Mouse (Mus musculus) CD4-positive, CD25-positive, alpha-beta regulatory T cell, adult 2 months (primary cell): ENCODE measurements at regions not wholly inside any gene's neighbourhood (a gene's known extent, or its start where the extent isn't known, plus 50 kb on each side); places are given as distances from the start of the nearest gene placed in this dataset.

Source experiments
- DNase-seq: peaks from one replicate; pipeline ENCODE4 v3.0.0-alpha.2; 2012; ENCODE audit warnings: low read depth, low spot score

DNA sequence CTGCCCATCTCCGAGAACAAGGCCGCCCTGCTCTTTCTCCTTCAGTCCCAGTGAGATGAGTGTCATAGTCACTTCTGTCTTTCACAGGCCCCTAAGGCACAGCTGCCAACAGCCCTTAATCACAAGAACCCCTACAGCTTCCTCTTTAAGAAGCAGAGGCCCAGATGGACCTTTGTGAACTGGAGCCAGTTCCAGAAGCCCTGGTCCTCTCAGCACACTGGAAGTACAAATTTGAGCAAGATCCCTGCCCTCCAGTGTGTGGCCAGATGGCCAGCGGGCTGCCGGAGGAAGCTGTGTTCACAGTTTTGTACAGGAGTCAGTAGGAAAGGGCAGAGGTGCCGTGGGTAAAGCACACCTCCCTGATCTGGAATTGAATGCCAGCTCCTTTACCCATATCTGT, 389.6 kb downstream of the Rps24 start:
- DNase-seq = no peak

DNA sequence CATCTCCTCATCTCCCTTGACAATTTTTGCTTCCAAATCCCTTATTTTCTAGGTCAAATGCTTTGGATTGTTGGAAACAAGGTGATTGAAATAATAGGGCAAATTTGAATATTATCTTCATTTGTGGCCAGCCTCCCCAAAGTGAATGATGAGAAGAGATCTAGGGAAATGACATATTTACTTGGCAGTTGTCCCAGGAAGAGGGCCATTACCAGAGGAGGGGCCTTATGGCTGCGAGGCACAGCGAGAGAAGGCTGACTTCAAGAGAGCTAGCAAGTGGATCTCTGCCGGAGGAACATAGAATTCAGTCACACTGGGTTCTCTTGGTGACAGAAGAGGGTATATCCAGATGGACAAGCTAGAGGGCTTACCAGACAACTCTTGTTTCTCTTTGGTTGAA, 390.9 kb downstream of the Rps24 start:
- DNase-seq = no peak

DNA sequence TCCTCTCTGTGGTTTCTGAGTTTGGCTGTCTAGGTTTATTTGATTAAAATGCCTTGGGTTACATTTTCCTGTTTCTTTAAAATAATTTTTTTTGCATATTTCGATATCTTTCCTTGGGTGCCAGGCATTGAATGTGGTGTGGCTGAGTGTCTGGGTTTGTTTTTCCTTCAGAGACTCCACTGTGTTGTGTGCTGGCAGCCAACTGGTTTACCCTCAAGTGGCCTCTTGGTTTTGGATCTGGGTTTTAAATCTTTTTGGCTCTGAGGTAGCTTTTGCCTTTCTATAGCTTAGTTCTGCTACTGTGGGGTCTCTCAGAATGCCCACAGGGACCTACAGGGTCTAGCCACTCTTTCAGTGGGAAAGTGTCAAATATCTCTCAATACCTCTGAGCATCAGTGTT, 399.2 kb downstream of the Rps24 start:
- no peak for DNase-seq

GRCm38 (mm10) chr14:24886896-24887421, 400.0 kb downstream of the Rps24 start:
- no peak for DNase-seq

- DNase-seq = no peak
Observed at GRCm38 (mm10) chr14:24890856-24891255, 403.9 kb downstream of the Rps24 start.

GRCm38 (mm10) chr14:24895196-24895595, 408.3 kb downstream of the Rps24 start:
- no peak for DNase-seq

DNA sequence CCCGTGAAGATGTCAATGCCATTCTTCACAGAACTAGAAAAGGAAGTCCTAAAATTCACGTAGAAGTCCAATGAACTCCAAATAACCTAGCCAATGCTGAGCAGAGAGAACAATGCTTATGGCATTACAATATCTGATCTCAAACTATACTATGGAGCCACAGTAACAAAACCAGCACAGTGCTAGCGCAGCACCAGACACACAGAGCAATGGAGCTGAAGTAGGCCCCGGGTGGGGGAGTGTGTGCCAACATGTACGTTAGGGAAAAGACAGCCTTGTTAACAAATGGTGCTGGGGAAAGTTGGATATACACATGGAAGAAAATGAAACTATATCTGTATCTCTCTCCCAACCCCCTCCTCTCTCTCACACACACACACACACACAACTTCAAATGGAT, 409.8 kb downstream of the Rps24 start:
- no peak for DNase-seq

DNA sequence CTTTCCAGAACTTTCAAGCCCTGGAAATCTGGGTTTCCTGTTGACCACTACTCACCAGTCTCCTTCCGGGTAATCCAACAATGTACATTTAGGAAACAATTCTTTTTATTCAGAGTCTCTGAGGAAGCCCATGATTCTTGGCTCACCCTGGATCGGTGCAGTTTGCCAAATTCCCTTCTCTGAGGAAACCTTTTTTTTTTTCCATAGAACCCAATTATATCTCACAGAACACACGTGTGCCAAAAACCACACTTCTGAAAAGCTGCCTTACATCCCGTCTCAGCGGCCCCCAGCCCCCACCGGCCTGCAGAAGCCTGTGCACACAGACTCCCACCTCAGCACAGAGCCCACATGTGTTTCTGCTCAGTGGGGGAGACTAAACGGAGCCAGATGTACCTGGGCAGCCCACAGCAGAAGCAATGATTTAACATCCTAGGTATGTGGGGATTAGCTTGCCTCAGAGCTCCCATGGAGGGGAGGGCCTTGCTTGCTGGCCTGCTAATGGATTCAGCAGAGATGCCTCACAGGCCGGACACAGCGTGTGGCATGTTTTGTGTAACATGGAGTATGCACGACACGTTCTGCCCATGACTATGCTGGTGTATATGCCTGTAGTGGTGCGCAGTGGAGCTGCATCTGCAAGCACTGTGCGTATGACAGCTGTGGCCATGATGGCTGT, 413.7 kb downstream of the Rps24 start:
- no peak for DNase-seq

DNA sequence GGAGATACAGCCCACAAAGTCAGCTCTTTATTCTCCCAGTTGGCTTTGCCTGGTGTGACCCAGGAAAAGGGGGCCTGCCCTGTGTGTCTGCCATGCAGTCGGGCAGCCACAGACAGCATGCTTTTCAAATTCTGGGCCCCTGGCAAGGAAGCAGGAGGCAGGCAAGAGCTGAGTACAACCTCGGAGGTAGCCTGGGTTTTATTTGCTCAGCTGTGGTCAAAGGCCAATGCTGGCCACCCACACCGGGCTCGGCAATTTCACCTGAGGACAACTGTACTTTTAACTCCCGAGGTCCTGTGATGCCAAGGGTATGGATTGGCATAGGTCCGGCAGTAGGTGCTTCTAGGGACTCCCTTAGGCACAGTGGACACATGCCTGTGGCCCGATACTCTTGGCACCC, 414.8 kb downstream of the Rps24 start:
- DNase-seq = no peak

- no peak for DNase-seq
Observed at GRCm38 (mm10) chr14:24902870-24903269, 415.9 kb downstream of the Rps24 start.

- DNase-seq = no peak
Observed at GRCm38 (mm10) chr14:24904712-24905111, 417.8 kb downstream of the Rps24 start.

DNA sequence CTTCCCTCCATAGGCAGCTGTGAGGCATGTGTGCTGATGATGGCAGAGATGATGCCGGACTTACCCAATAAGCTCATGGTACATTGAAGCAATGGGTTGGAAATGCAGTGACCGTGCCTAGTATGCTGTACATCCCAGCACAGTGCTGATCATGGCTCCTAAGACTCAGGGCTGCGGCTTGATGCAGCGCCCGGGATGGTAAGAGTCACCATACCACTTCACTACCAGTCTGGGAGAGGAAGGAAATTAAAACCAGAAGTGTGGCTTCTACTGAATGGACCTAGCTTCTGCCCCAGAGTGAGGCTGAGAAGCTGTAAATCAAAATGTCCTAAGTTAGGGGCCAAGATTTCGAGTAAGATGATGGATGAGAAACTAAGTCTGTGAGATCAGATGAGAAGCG, 420.0 kb downstream of the Rps24 start:
- DNase-seq = no peak

- DNase-seq = no peak
Observed at GRCm38 (mm10) chr14:24908377-24908776, 421.5 kb downstream of the Rps24 start.

- DNase-seq = no peak
Observed at GRCm38 (mm10) chr14:24911621-24912020, 424.7 kb downstream of the Rps24 start.

DNA sequence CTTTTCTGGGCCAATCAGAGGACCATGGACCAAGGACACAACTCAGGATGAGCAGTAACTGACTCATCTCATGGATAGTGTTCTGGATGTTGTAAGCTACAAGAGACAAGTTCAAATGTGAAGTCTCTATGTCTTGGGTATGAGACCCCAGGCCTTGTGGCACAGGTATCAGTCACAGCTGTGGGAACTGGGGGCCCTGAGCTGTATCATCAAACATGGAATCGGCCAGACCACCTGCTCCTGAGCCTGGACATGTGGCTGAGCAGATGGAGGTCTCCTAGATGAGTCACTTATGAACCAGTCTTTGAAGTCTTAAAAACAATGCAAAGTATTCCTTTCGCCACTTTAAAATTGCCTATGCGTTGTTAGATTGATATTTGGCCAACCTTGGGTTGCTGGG, 432.1 kb downstream of the Rps24 start:
- no peak for DNase-seq

DNA sequence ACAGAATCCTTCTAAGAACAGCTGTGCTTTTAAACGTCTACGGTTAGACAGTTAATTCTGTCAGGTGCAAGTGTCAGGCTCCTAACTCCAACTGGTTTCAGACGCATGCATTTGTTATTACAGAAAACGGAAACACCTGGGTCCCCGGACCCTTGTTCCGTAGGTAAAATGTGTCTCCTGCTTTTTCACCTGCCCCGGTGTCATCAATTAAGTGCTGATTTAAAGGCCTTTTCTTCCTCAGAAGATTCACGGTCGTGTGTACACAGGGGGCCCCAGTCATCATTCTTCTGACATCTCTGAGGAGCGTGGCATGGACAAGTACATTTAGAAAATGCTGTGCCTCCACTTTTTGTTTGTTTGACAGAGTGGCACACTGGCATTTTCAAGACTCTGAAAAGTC, 435.1 kb downstream of the Rps24 start:
- no peak for DNase-seq

DNA sequence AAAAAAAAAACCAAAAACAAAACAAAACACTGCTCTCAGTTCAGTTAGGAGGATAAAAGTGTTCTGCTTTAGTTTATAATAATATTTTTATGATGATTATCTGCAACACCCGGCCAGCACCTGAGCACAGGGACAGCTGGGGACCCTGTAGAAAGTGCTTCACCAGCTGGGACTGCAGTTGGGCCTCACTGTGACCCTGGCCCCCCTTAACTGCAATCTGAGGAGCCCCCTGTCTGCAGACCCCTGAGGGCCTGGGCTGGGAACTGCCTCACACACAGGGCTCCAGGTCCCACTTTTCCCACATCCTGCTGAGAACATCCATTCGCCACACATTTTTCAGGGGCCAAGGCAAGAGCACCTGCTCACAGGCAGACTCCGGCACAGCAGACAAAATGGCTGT, 437.6 kb downstream of the Rps24 start:
- DNase-seq = no peak

GRCm38 (mm10) chr14:24926086-24927048, 439.4 kb downstream of the Rps24 start:
- no peak for DNase-seq

DNA sequence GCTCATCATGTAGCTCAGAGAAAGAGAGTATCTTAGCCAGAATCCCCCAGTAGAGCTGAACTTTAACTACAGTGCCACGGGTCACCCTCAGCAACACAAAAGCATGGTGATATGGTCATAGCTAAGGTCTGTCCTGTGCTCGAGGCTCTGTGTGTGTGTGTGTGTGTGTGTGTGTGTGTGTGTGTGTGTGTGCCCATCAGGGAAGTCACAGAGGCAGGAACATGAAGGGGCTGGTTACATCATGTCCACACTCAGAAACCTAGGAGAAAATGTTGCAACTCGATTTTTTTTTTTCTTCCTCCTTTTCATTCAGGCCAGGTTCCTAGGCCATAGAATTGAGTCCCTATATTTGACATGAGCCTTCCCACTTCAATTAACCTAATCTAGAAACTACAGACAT, 441.8 kb downstream of the Rps24 start:
- no peak for DNase-seq

- DNase-seq = no peak
Observed at GRCm38 (mm10) chr14:24930251-24930650, 443.3 kb downstream of the Rps24 start.

DNA sequence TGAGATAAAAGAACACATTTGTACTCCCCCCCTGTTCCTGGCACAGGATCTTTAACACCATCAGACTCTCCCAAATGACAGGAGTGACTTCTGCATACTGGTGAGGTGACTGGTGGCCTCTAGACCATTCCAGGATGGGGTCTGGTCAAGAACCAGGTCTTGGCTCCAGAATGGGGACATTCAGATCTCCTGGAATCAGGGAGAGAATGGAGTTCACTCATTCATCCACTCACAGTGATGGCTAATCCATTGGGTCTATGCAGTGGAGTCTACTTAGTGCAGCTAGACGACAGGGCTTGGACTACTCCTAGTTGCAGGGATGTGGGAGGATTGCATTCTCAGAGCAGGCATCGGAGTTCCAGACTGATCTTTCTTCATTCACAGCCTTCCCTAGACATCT, 451.0 kb downstream of the Rps24 start:
- DNase-seq = no peak

DNA sequence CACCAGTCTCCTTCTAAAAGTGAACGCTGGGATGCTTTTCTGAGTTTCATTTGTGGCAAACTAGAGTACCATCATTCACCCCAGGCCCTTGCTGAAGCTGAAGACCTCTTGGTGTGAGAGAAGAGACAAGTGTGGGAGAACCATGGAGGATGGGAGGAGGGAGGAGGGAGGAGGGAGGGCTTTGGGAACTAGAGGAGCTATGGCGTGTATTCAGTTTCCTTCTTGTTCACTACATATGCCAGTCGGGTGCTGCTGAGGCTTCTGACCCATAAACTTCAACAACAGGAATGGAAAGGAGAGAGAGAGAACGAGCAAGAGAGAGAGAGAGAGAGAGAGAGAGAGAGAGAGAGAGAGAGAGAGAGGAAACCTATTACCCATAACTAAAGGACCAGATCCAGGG, 452.1 kb downstream of the Rps24 start:
- DNase-seq = no peak
